Mouse (Mus musculus) heart, embryonic 16.5 days (tissue): ENCODE data around the gene Prcc. TPM values are rescaled to one million over a fixed set of nuclear protein-coding genes. Genes with fewer than 3 reads are reported as not detected.

Experiments used
- ATAC-seq: fragments of 200-750 bp; cut with Nextera tagmentation; replicated peaks from 2 replicates; pipeline ENCODE4 v1.8.0; 2017; ENCODE audit warnings: moderate number of reproducible peaks; ENCODE audit not compliant: insufficient read depth, low FRiP score; ENCODE audit errors: extremely low read depth
- H3K27ac ChIP-seq: fragments of 300-500 bp; sonication (generic); 2 replicates; pipeline ENCODE4 v1.5.1; 2014; ENCODE audit warnings: mild to moderate bottlenecking, low read length, control low read depth, moderate library complexity
- H3K27me3 ChIP-seq: fragments of 300-500 bp; sonication (generic); 2 replicates; pipeline ENCODE4 v1.6.1; 2014; ENCODE audit warnings: low read length, mixed read lengths; ENCODE audit not compliant: control insufficient read depth, insufficient read depth
- H3K36me3 ChIP-seq: fragments of 300-500 bp; sonication (generic); 2 replicates; pipeline ENCODE4 v1.6.1; 2014; ENCODE audit not compliant: control insufficient read depth, insufficient read depth
- H3K4me1 ChIP-seq: fragments of 300-500 bp; sonication (generic); 2 replicates; pipeline ENCODE4 v1.6.1; 2014; ENCODE audit warnings: low read length, mixed read lengths; ENCODE audit not compliant: control insufficient read depth, insufficient read depth
- H3K4me2 ChIP-seq: fragments of 300-500 bp; sonication (generic); 2 replicates; pipeline ENCODE4 v1.6.1; 2014; ENCODE audit warnings: low read depth, mild to moderate bottlenecking, control low read depth, low read length
- H3K4me3 ChIP-seq: fragments of 300-500 bp; sonication (generic); 2 replicates; pipeline ENCODE4 v1.5.1; 2014; ENCODE audit warnings: mild to moderate bottlenecking, control low read depth, low read length
- H3K9ac ChIP-seq: fragments of 300-500 bp; sonication (generic); 2 replicates; pipeline ENCODE4 v1.6.1; 2014; ENCODE audit warnings: low read length, control low read depth
- H3K9me3 ChIP-seq: fragments of 300-500 bp; sonication (generic); replicated peaks from 2 replicates; pipeline ENCODE4 v1.6.1; 2016; ENCODE audit warnings: low read length; ENCODE audit not compliant: control insufficient read depth
- WGBS: fragments of 180-500 bp; shearing (Covaris S2); extraction: QIAGEN DNeasy Blood & Tissue Kit; methylation state at CpG from one replicate; pipeline ENCODE4 v1.1.7; 2014; 5-methylcytosine and 5-hydroxymethylcytosine counted together
- polyA plus RNA-seq: library from polyadenylated mRNA; unstranded; fragments of >200 nt; fragmentation: Nextera tagmentation; extraction: Ambion mirVana; gene quantifications from 2 replicates; pipeline ENCODE4 v1.2.1, GENCODE M21; 2015

The Prcc gene
- polyA plus RNA-seq = 10.6 and 12.1 TPM in 2 replicates

GRCm38 (mm10) chr3:87885281-87886003, at the start of gene Prcc:
TSS of gene Prcc (minus strand) at chr3:87885608.
- Histone ChIP-seq H3K9ac (peak within 1 kb of the TSS; percentile 97), H3K4me3 (peak within 1 kb of the TSS; percentile 99), H3K4me1 (peaks cover 18% of the 10 kb centered on the region), H3K27me3 (no peaks in the 10 kb centered on the region), H3K36me3 (peaks cover 4% of the 10 kb centered on the region), H3K4me2 (peak within 1 kb of the TSS; percentile 81), H3K9me3 (no peaks in the 10 kb centered on the region; the same call in none of the 2 replicates), H3K27ac (peak within 1 kb of the TSS; percentile 94)
- ATAC-seq = peak; percentile 95
- under 1% methylated on average over 33 of the region's 33 CpGs for WGBS

- Histone ChIP-seq H3K36me3 (peaks cover 42% of the 10 kb centered on the region), H3K4me1 (peaks cover 8% of the 10 kb centered on the region), H3K4me3 (no peak overlapping the region), H3K27ac (no peak overlapping the region), H3K27me3 (no peaks in the 10 kb centered on the region), H3K9ac (no peak overlapping the region), H3K9me3 (no peaks in the 10 kb centered on the region), H3K4me2 (no peak overlapping the region)
- ATAC-seq = no peak
- WGBS = 77% methylated on average over 4 of the region's 4 CpGs
Measured at GRCm38 (mm10) chr3:87935201-87935600, 49.8 kb upstream of the Prcc start.

- no peak overlapping the region for H3K4me3 ChIP-seq
- peaks cover 8% of the 10 kb centered on the region for H3K4me1 ChIP-seq
- no peak overlapping the region for H3K4me2 ChIP-seq
- WGBS = 55% methylated on average over 4 of the region's 4 CpGs
- peaks cover 36% of the 10 kb centered on the region for H3K36me3 ChIP-seq
- no peak for ATAC-seq
- no peak overlapping the region; the same call in 1 of the 2 replicates for H3K9ac ChIP-seq
- no peaks in the 10 kb centered on the region for H3K27me3 ChIP-seq
- H3K9me3 ChIP-seq = no peaks in the 10 kb centered on the region
- no peak overlapping the region for H3K27ac ChIP-seq
Measured at GRCm38 (mm10) chr3:87934501-87934900, 49.1 kb upstream of the Prcc start.

GRCm38 (mm10) chr3:87934026-87934425, 48.6 kb upstream of the Prcc start:
- no peak for ATAC-seq
- Histone ChIP-seq H3K27me3 (no peaks in the 10 kb centered on the region), H3K9ac (no peak overlapping the region), H3K4me3 (no peak overlapping the region), H3K27ac (no peak overlapping the region), H3K4me2 (no peak overlapping the region), H3K36me3 (peaks cover 33% of the 10 kb centered on the region), H3K4me1 (peaks cover 13% of the 10 kb centered on the region), H3K9me3 (no peaks in the 10 kb centered on the region)
- WGBS = 88% methylated on average over 5 of the region's 5 CpGs

- peaks cover 22% of the 10 kb centered on the region for H3K36me3 ChIP-seq
- H3K4me3 ChIP-seq = peak within 1 kb of the TSS; percentile 94
- ATAC-seq = peak; percentile 98
- under 1% methylated on average over 77 of the region's 78 CpGs for WGBS
- no peaks in the 10 kb centered on the region for H3K9me3 ChIP-seq
- peak within 1 kb of the TSS; percentile 96 for H3K9ac ChIP-seq
- H3K4me2 ChIP-seq = peak within 1 kb of the TSS; percentile 89
- H3K4me1 ChIP-seq = peaks cover 15% of the 10 kb centered on the region
- H3K27me3 ChIP-seq = no peaks in the 10 kb centered on the region
- H3K27ac ChIP-seq = peak within 1 kb of the TSS; percentile 90
Measured at GRCm38 (mm10) chr3:87930078-87930795, 44.8 kb upstream of the Prcc start, which contains the start of the genes Isg20l2 and Rrnad1. TSS of gene Isg20l2 (plus strand) at chr3:87930314. TSS of gene Rrnad1 (minus strand) at chr3:87930717.

- Histone ChIP-seq H3K27me3 (no peaks in the 10 kb centered on the region), H3K4me2 (peak overlapping the region; percentile 89), H3K9me3 (no peaks in the 10 kb centered on the region), H3K27ac (peak overlapping the region; percentile 90), H3K36me3 (peaks cover 26% of the 10 kb centered on the region), H3K4me1 (peaks cover 15% of the 10 kb centered on the region), H3K4me3 (peak overlapping the region; percentile 94), H3K9ac (peak overlapping the region; percentile 96)
- WGBS = 4% methylated on average over 26 of the region's 26 CpGs
- ATAC-seq = peak; percentile 23
Measured at GRCm38 (mm10) chr3:87929341-87930077, 44.1 kb upstream of the Prcc start.

- no peaks in the 10 kb centered on the region for H3K27me3 ChIP-seq
- no peaks in the 10 kb centered on the region for H3K9me3 ChIP-seq
- no peak overlapping the region for H3K4me2 ChIP-seq
- no peak overlapping the region for H3K27ac ChIP-seq
- H3K9ac ChIP-seq = no peak overlapping the region
- ATAC-seq = no peak
- 88% methylated on average over 5 of the region's 5 CpGs for WGBS
- peaks cover 15% of the 10 kb centered on the region for H3K4me1 ChIP-seq
- no peak overlapping the region for H3K4me3 ChIP-seq
- peaks cover 38% of the 10 kb centered on the region for H3K36me3 ChIP-seq
Measured at GRCm38 (mm10) chr3:87927452-87927851, 42.0 kb upstream of the Prcc start.

GRCm38 (mm10) chr3:87924996-87925395, 39.6 kb upstream of the Prcc start:
- Histone ChIP-seq H3K36me3 (peaks cover 35% of the 10 kb centered on the region), H3K9ac (no peak overlapping the region), H3K9me3 (no peaks in the 10 kb centered on the region), H3K4me3 (no peak overlapping the region), H3K27ac (no peak overlapping the region), H3K4me2 (no peak overlapping the region), H3K27me3 (no peaks in the 10 kb centered on the region), H3K4me1 (peaks cover 10% of the 10 kb centered on the region)
- 81% methylated on average over 7 of the region's 7 CpGs for WGBS
- no peak for ATAC-seq
